Mouse (Mus musculus) embryonic facial prominence, embryonic 12.5 days (tissue): ENCODE measurements around the gene Hexb. TPM values are rescaled to one million over a fixed set of nuclear protein-coding genes. Genes with fewer than 3 reads are reported as not detected.

Experiments
- ATAC-seq: fragments of 200-750 bp; cut with Nextera tagmentation; 2 replicates; pipeline ENCODE4 v1.8.0; 2017; ENCODE audit not compliant: insufficient number of reproducible peaks, insufficient read depth, low FRiP score, low TSS enrichment
- H3K27ac ChIP-seq: fragments of 300-500 bp; sonication (generic); 2 replicates; pipeline ENCODE4 v1.5.1; 2016; ENCODE audit warnings: mild to moderate bottlenecking
- H3K27me3 ChIP-seq: fragments of 300-500 bp; sonication (generic); 2 replicates; pipeline ENCODE4 v1.6.1; 2016; ENCODE audit warnings: mild to moderate bottlenecking, moderate library complexity
- H3K36me3 ChIP-seq: fragments of 300-500 bp; sonication (generic); 2 replicates; pipeline ENCODE4 v1.6.1; 2016; ENCODE audit warnings: mild to moderate bottlenecking
- H3K4me1 ChIP-seq: fragments of 300-500 bp; sonication (generic); 2 replicates; pipeline ENCODE4 v1.6.1; 2016
- H3K4me2 ChIP-seq: fragments of 300-500 bp; sonication (generic); replicated peaks from 2 replicates; pipeline ENCODE4 v1.6.1; 2016; ENCODE audit warnings: mild to moderate bottlenecking, moderate library complexity
- H3K4me3 ChIP-seq: fragments of 300-500 bp; sonication (generic); 2 replicates; pipeline ENCODE4 v1.5.1; 2016; ENCODE audit warnings: mild to moderate bottlenecking
- H3K9ac ChIP-seq: fragments of 300-500 bp; sonication (generic); 2 replicates; pipeline ENCODE4 v1.6.1; 2016; ENCODE audit warnings: mild to moderate bottlenecking, moderate library complexity
- H3K9me3 ChIP-seq: fragments of 300-500 bp; sonication (generic); 2 replicates; pipeline ENCODE4 v1.6.1; 2016; ENCODE audit warnings: mild to moderate bottlenecking, moderate library complexity
- WGBS: fragments of 180-500 bp; shearing (Covaris S2); methylation state at CpG from one replicate; pipeline ENCODE4 v1.1.7; 2016; 5-methylcytosine and 5-hydroxymethylcytosine counted together
- polyA plus RNA-seq: library from polyadenylated mRNA; unstranded; fragments of >200 nt; fragmentation: Nextera tagmentation; extraction: Ambion mirVana; gene quantifications from 2 replicates; pipeline ENCODE4 v1.2.1, GENCODE M21; 2016

Gene Hexb
- polyA plus RNA-seq, 1 experiment from 2014 or later: 29.8 TPM

- H3K27ac ChIP-seq: no peak overlapping the region
- ATAC-seq: 0 out of 2 replicates have a peak, but pooled peaks have one; percentile 54
- no peaks in the 10 kb centered on the region for H3K27me3 ChIP-seq
- no peak overlapping the region for H3K4me2 ChIP-seq
- WGBS: 81% methylated on average over 8 of the region's 8 CpGs
- no peaks in the 10 kb centered on the region for H3K36me3 ChIP-seq
- H3K4me1 ChIP-seq: peaks cover 12% of the 10 kb centered on the region; the same call in 1 of the 2 replicates
- H3K4me3 ChIP-seq: no peak overlapping the region
- no peak overlapping the region for H3K9ac ChIP-seq
- peaks cover 9% of the 10 kb centered on the region; the same call in 1 of the 2 replicates for H3K9me3 ChIP-seq
Measured at GRCm38 (mm10) chr13:97223856-97224255, 25.7 kb upstream of the Hexb start.

GRCm38 (mm10) chr13:97220022-97220421 is 21.9 kb upstream of the Hexb start:
- Histone ChIP-seq H3K9me3 (no peaks in the 10 kb centered on the region), H3K4me2 (no peak overlapping the region), H3K4me3 (no peak overlapping the region), H3K27ac (no peak overlapping the region), H3K4me1 (peaks cover 15% of the 10 kb centered on the region; the same call in 1 of the 2 replicates), H3K36me3 (no peaks in the 10 kb centered on the region), H3K27me3 (no peaks in the 10 kb centered on the region), H3K9ac (no peak overlapping the region)
- whole genome bisulfite sequencing: 86% methylated on average over 3 of the region's 3 CpGs
- ATAC-seq: no peak

GRCm38 (mm10) chr13:97216196-97216595 is 18.0 kb upstream of the Hexb start:
- H3K4me2 ChIP-seq: no peak overlapping the region
- no peaks in the 10 kb centered on the region for H3K27me3 ChIP-seq
- H3K36me3 ChIP-seq: no peaks in the 10 kb centered on the region
- H3K27ac ChIP-seq: no peak overlapping the region
- peaks cover 14% of the 10 kb centered on the region for H3K4me1 ChIP-seq
- 62% methylated on average over 5 of the region's 5 CpGs for WGBS
- H3K4me3 ChIP-seq: no peak overlapping the region
- ATAC-seq: no peak
- no peak overlapping the region for H3K9ac ChIP-seq
- H3K9me3 ChIP-seq: no peaks in the 10 kb centered on the region

- Histone ChIP-seq H3K27ac (no peak overlapping the region), H3K9ac (no peak overlapping the region), H3K4me3 (no peak overlapping the region), H3K36me3 (no peaks in the 10 kb centered on the region), H3K27me3 (no peaks in the 10 kb centered on the region), H3K4me2 (no peak overlapping the region), H3K4me1 (peaks cover 14% of the 10 kb centered on the region), H3K9me3 (no peaks in the 10 kb centered on the region)
- ATAC-seq: peak; percentile 76; the same call in 1 of the 2 replicates
- WGBS: 26% methylated on average over 4 of the region's 4 CpGs
Measured at GRCm38 (mm10) chr13:97215563-97215962, 17.4 kb upstream of the Hexb start.

GRCm38 (mm10) chr13:97214583-97215268 is 16.6 kb upstream of the Hexb start:
- H3K4me3 ChIP-seq: no peak overlapping the region
- ATAC-seq: no peak
- no peaks in the 10 kb centered on the region for H3K36me3 ChIP-seq
- no peak overlapping the region for H3K9ac ChIP-seq
- H3K4me2 ChIP-seq: no peak overlapping the region
- 53% methylated on average over 3 of the region's 3 CpGs for WGBS
- no peak overlapping the region for H3K27ac ChIP-seq
- no peaks in the 10 kb centered on the region for H3K9me3 ChIP-seq
- no peaks in the 10 kb centered on the region for H3K27me3 ChIP-seq
- peaks cover 14% of the 10 kb centered on the region for H3K4me1 ChIP-seq

GRCm38 (mm10) chr13:97208500-97209010 is 10.4 kb upstream of the Hexb start:
- no peaks in the 10 kb centered on the region for H3K36me3 ChIP-seq
- no peak overlapping the region for H3K4me3 ChIP-seq
- no peak for ATAC-seq
- H3K4me1 ChIP-seq: no peaks in the 10 kb centered on the region
- no peak overlapping the region for H3K4me2 ChIP-seq
- WGBS: 76% methylated on average over 3 of the region's 3 CpGs
- no peak overlapping the region for H3K27ac ChIP-seq
- H3K9me3 ChIP-seq: no peaks in the 10 kb centered on the region
- no peak overlapping the region for H3K9ac ChIP-seq
- no peaks in the 10 kb centered on the region for H3K27me3 ChIP-seq

GRCm38 (mm10) chr13:97208112-97208478 is 9.9 kb upstream of the Hexb start:
- Histone ChIP-seq H3K4me2 (no peak overlapping the region), H3K9ac (no peak overlapping the region), H3K9me3 (no peaks in the 10 kb centered on the region), H3K4me3 (no peak overlapping the region), H3K36me3 (no peaks in the 10 kb centered on the region), H3K4me1 (no peaks in the 10 kb centered on the region), H3K27ac (no peak overlapping the region), H3K27me3 (no peaks in the 10 kb centered on the region)
- no peak for ATAC-seq
- 55% methylated on average over 7 of the region's 7 CpGs for WGBS

GRCm38 (mm10) chr13:97207472-97208111 is 9.4 kb upstream of the Hexb start:
- H3K27me3 ChIP-seq: no peaks in the 10 kb centered on the region
- no peak overlapping the region for H3K27ac ChIP-seq
- no peak for ATAC-seq
- H3K36me3 ChIP-seq: no peaks in the 10 kb centered on the region
- 80% methylated on average over 7 of the region's 7 CpGs for WGBS
- no peak overlapping the region for H3K4me3 ChIP-seq
- H3K4me2 ChIP-seq: no peak overlapping the region
- no peak overlapping the region for H3K9ac ChIP-seq
- no peaks in the 10 kb centered on the region for H3K9me3 ChIP-seq
- H3K4me1 ChIP-seq: no peaks in the 10 kb centered on the region

GRCm38 (mm10) chr13:97206046-97206445 is 7.9 kb upstream of the Hexb start:
- Histone ChIP-seq H3K9ac (no peak overlapping the region), H3K27me3 (no peaks in the 10 kb centered on the region), H3K9me3 (no peaks in the 10 kb centered on the region), H3K36me3 (no peaks in the 10 kb centered on the region), H3K4me2 (no peak overlapping the region), H3K4me3 (no peak overlapping the region), H3K4me1 (no peaks in the 10 kb centered on the region), H3K27ac (no peak overlapping the region)
- WGBS: 98% methylated on average over 2 of the region's 2 CpGs
- no peak for ATAC-seq

- Histone ChIP-seq H3K27me3 (no peaks in the 10 kb centered on the region), H3K27ac (peak overlapping the region; percentile 24; the same call in 1 of the 2 replicates), H3K36me3 (no peaks in the 10 kb centered on the region), H3K4me3 (peak overlapping the region; percentile 30), H3K4me2 (peak overlapping the region; percentile 49), H3K9me3 (no peaks in the 10 kb centered on the region), H3K4me1 (no peaks in the 10 kb centered on the region), H3K9ac (no peak overlapping the region)
- WGBS: 13% methylated on average over 18 of the region's 18 CpGs
- no peak for ATAC-seq
Measured at GRCm38 (mm10) chr13:97205052-97205701, 7.0 kb upstream of the Hexb start.

GRCm38 (mm10) chr13:97201896-97202295 is 3.7 kb upstream of the Hexb start:
- WGBS: 83% methylated on average over 4 of the region's 4 CpGs
- Histone ChIP-seq H3K27ac (no peak overlapping the region), H3K9me3 (no peaks in the 10 kb centered on the region), H3K4me1 (no peaks in the 10 kb centered on the region), H3K27me3 (no peaks in the 10 kb centered on the region), H3K4me3 (no peak overlapping the region), H3K9ac (no peak overlapping the region), H3K36me3 (no peaks in the 10 kb centered on the region), H3K4me2 (no peak overlapping the region)
- ATAC-seq: no peak

- H3K4me2 ChIP-seq: no peak overlapping the region
- H3K9me3 ChIP-seq: no peaks in the 10 kb centered on the region
- no peak for ATAC-seq
- 56% methylated on average over 7 of the region's 7 CpGs for WGBS
- no peak overlapping the region for H3K27ac ChIP-seq
- no peaks in the 10 kb centered on the region for H3K36me3 ChIP-seq
- no peaks in the 10 kb centered on the region for H3K27me3 ChIP-seq
- no peaks in the 10 kb centered on the region for H3K4me1 ChIP-seq
- no peak overlapping the region for H3K4me3 ChIP-seq
- no peak overlapping the region for H3K9ac ChIP-seq
Measured at GRCm38 (mm10) chr13:97201076-97201475, 2.9 kb upstream of the Hexb start.
